Mouse (Mus musculus) stomach, embryonic 14.5 days (tissue): ENCODE measurements around the gene Kctd18. TPM values are rescaled to one million over a fixed set of nuclear protein-coding genes. Genes with fewer than 3 reads are reported as not detected.
"Not testable (repeated sequence)": the region's sequence is repeated elsewhere in the genome, so short reads cannot be mapped to it uniquely, and the experiment has no call there.

Experiments
- ATAC-seq: fragments of 200-750 bp; cut with Nextera tagmentation; 2 replicates; pipeline ENCODE4 v1.8.0; 2017; ENCODE audit warnings: low read depth, moderate TSS enrichment; ENCODE audit not compliant: insufficient number of reproducible peaks, insufficient read depth, low FRiP score
- H3K27ac ChIP-seq: fragments of 300-500 bp; sonication (generic); 2 replicates; pipeline ENCODE4 v1.5.1; 2014; ENCODE audit warnings: mild to moderate bottlenecking, low read length, moderate library complexity, mixed read lengths
- H3K27me3 ChIP-seq: fragments of 300-500 bp; sonication (generic); 2 replicates; pipeline ENCODE4 v1.6.1; 2014; ENCODE audit warnings: low read length, control low read depth, mixed read lengths; ENCODE audit not compliant: control insufficient read depth, insufficient read depth
- H3K36me3 ChIP-seq: fragments of 300-500 bp; sonication (generic); 2 replicates; pipeline ENCODE4 v1.6.1; 2014; ENCODE audit warnings: mild to moderate bottlenecking, control low read depth, low read length, moderate library complexity, mixed read lengths; ENCODE audit not compliant: control insufficient read depth, insufficient read depth
- H3K4me1 ChIP-seq: fragments of 300-500 bp; sonication (generic); 2 replicates; pipeline ENCODE4 v1.6.1; 2014; ENCODE audit warnings: low read length, control low read depth, mixed read lengths; ENCODE audit not compliant: control insufficient read depth, insufficient read depth
- H3K4me2 ChIP-seq: fragments of 300-500 bp; sonication (generic); replicated peaks from 2 replicates; pipeline ENCODE4 v1.6.1; 2014; ENCODE audit warnings: low read depth, low read length, control low read depth
- H3K4me3 ChIP-seq: fragments of 300-500 bp; sonication (generic); 2 replicates; pipeline ENCODE4 v1.5.1; 2014; ENCODE audit warnings: low read depth, low read length, control low read depth
- H3K9ac ChIP-seq: fragments of 300-500 bp; sonication (generic); replicated peaks from 2 replicates; pipeline ENCODE4 v1.6.1; 2014; ENCODE audit warnings: low read depth, mild to moderate bottlenecking, control low read depth, low read length, moderate library complexity, mixed read lengths
- H3K9me3 ChIP-seq: fragments of 300-500 bp; sonication (generic); 2 replicates; pipeline ENCODE4 v1.6.1; 2016; ENCODE audit warnings: low read depth, low read length, control low read depth; ENCODE audit not compliant: control insufficient read depth
- WGBS: fragments of 180-500 bp; shearing (Covaris S2); extraction: QIAGEN DNeasy Blood & Tissue Kit; methylation state at CpG from one replicate; pipeline ENCODE4 v1.1.7; 2014; 5-methylcytosine and 5-hydroxymethylcytosine counted together
- polyA plus RNA-seq: library from polyadenylated mRNA; unstranded; fragments of >200 nt; fragmentation: Nextera tagmentation; extraction: Ambion mirVana; gene quantifications from 2 replicates; pipeline ENCODE4 v1.2.1, GENCODE M21; 2014

The Kctd18 gene
- polyA plus RNA-seq, 1 experiment from 2014 or later: 14.0 TPM

GRCm38 (mm10) chr1:58006388-58006787 is 12.4 kb downstream of the Kctd18 start:
- H3K4me1 ChIP-seq, H3K9ac ChIP-seq, H3K4me2 ChIP-seq, ATAC-seq, H3K27ac ChIP-seq, H3K9me3 ChIP-seq, H3K4me3 ChIP-seq, H3K27me3 ChIP-seq, H3K36me3 ChIP-seq: not testable (repeated sequence)
- 91% methylated on average over 7 of the region's 7 CpGs for WGBS

DNA sequence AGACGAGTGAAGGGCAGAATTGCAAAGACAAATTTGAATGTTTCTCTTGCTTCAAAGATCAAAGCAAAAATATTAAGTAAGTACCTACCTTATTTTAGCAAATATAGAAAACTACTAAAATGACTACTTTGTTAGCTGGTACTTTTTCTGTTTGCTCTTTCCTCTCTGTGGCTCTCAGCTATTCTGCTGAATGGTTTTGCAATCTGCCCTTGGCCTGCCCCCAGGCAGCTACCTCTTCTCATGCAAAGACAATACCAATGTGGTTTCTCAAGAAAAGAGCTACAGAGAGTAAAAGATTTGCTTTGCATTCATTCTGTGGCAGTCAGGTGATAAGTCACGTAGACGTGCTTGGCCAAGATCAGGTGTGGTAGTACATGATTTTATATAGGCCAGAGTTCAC is 20.6 kb downstream of the Kctd18 start:
- no peak overlapping the region for H3K9ac ChIP-seq
- H3K9me3 ChIP-seq: no peaks in the 10 kb centered on the region
- H3K4me2 ChIP-seq: no peak overlapping the region
- H3K4me1 ChIP-seq: peaks cover 6% of the 10 kb centered on the region; the same call in 1 of the 2 replicates
- H3K27ac ChIP-seq: no peak overlapping the region
- 74% methylated on average over 3 of the region's 3 CpGs for WGBS
- no peak for ATAC-seq
- no peak overlapping the region for H3K4me3 ChIP-seq
- no peaks in the 10 kb centered on the region for H3K27me3 ChIP-seq
- peaks cover 7% of the 10 kb centered on the region; the same call in 1 of the 2 replicates for H3K36me3 ChIP-seq

- Histone ChIP-seq H3K4me3 (peak overlapping the region; percentile 74), H3K9ac (peak overlapping the region; percentile 56), H3K27me3 (no peaks in the 10 kb centered on the region), H3K4me1 (peaks cover 6% of the 10 kb centered on the region; the same call in 1 of the 2 replicates), H3K4me2 (peak overlapping the region; percentile 88), H3K27ac (no peak overlapping the region), H3K9me3 (no peaks in the 10 kb centered on the region), H3K36me3 (peaks cover 7% of the 10 kb centered on the region; the same call in 1 of the 2 replicates)
- no peak for ATAC-seq
- WGBS: under 1% methylated on average over 29 of the region's 29 CpGs
Measured at GRCm38 (mm10) chr1:57996133-57996615, 22.6 kb downstream of the Kctd18 start.

GRCm38 (mm10) chr1:57995432-57996132 is 23.2 kb downstream of the Kctd18 start, which contains the start of gene Sgo2a:
TSS of gene Sgo2a (plus strand) at chr1:57995971.
- no peaks in the 10 kb centered on the region for H3K9me3 ChIP-seq
- H3K9ac ChIP-seq: peak within 1 kb of the TSS; percentile 56
- H3K27me3 ChIP-seq: no peaks in the 10 kb centered on the region
- peak; percentile 98 for ATAC-seq
- peak within 1 kb of the TSS; percentile 88 for H3K4me2 ChIP-seq
- H3K27ac ChIP-seq: no peak within 1 kb of the TSS
- H3K4me1 ChIP-seq: peaks cover 6% of the 10 kb centered on the region; the same call in 1 of the 2 replicates
- H3K4me3 ChIP-seq: peak within 1 kb of the TSS; percentile 74
- 7% methylated on average over 30 of the region's 30 CpGs for WGBS
- H3K36me3 ChIP-seq: peaks cover 3% of the 10 kb centered on the region; the same call in 1 of the 2 replicates

DNA sequence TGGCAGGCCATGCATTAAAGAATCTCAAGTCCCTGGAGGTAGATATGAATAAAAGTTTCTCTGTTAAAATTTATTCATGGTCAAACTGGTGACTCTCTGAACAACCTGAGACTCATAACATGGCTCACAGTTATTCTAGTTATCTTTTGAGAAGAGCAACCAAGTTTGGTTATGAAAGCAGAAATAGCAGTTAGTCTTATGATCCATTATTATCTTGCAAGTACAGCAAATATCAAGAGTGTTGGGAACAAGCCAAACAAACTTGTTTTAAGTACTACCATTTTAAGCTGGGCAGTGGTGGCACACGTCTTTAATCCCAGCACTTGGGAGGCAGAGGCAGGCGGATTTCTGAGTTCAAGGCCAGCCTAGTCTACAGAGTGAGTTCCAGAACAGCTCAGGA is 27.5 kb downstream of the Kctd18 start:
- Histone ChIP-seq H3K9me3 (no peaks in the 10 kb centered on the region), H3K4me3 (no peak overlapping the region), H3K27me3 (no peaks in the 10 kb centered on the region), H3K27ac (no peak overlapping the region), H3K36me3 (no peaks in the 10 kb centered on the region), H3K9ac (no peak overlapping the region), H3K4me2 (no peak overlapping the region), H3K4me1 (no peaks in the 10 kb centered on the region)
- 85% methylated on average over 2 of the region's 2 CpGs for WGBS
- ATAC-seq: no peak

- no peak for ATAC-seq
- H3K27ac ChIP-seq: no peak overlapping the region
Measured at GRCm38 (mm10) chr1:57989052-57989600, 29.6 kb downstream of the Kctd18 start.

DNA sequence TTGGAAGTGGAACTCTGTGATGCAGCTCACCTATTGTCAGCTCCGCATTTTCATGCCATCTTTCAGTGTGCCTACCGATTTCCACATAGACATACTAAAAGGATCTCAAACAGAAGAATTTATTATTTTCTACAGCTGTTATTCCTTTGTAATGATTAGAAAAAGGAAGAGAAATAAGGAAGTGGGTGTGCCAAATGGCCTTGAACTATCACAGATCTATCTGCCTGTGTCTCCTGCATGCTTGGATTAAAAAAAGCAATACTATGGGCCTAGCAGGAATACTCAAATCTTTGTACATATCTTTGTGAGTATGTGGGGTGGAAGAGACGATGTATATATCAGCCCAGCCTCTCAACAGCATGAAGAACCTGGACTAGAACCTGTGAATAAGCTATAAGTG is 41.9 kb downstream of the Kctd18 start:
- WGBS: 88% methylated on average over 3 of the region's 3 CpGs
- Histone ChIP-seq H3K4me1 (no peaks in the 10 kb centered on the region), H3K27ac (no peak overlapping the region), H3K27me3 (no peaks in the 10 kb centered on the region), H3K4me2 (no peak overlapping the region), H3K4me3 (no peak overlapping the region), H3K9ac (no peak overlapping the region), H3K9me3 (no peaks in the 10 kb centered on the region), H3K36me3 (no peaks in the 10 kb centered on the region)
- no peak for ATAC-seq

More at GRCm38 (mm10) chr1:57989052-57989600, 29.6 kb downstream of the Kctd18 start:
- no peak overlapping the region for H3K9ac ChIP-seq
- no peak overlapping the region for H3K4me2 ChIP-seq
- no peaks in the 10 kb centered on the region for H3K27me3 ChIP-seq
- H3K4me3 ChIP-seq: no peak overlapping the region
- 72% methylated on average over 6 of the region's 6 CpGs for WGBS
- no peaks in the 10 kb centered on the region for H3K4me1 ChIP-seq
- H3K9me3 ChIP-seq: no peaks in the 10 kb centered on the region
- no peaks in the 10 kb centered on the region for H3K36me3 ChIP-seq

DNA sequence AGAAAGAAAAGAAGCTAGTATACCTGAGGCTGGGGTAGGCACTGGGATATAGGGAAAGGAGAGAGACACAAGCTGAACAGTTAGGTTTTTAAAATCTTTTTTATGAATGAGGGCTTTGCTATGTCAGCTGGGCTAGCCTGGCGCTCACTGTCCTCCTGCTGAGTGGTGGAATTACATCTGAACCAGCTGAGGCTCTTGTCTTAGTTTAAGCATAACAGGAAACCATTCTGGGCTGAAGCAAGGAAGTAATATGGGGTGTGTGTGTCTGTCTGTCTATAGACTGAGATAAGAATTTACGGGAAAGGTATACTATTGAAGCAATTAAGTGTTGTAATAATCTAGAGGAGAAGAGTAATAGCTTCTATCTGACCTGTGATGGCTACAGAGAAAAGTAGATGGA is 47.2 kb downstream of the Kctd18 start:
- H3K27me3 ChIP-seq: no peaks in the 10 kb centered on the region
- WGBS: 79% methylated on average over 2 of the region's 2 CpGs
- no peak for ATAC-seq
- no peak overlapping the region for H3K4me2 ChIP-seq
- no peak overlapping the region for H3K9ac ChIP-seq
- no peak overlapping the region for H3K4me3 ChIP-seq
- no peak overlapping the region for H3K27ac ChIP-seq
- H3K4me1 ChIP-seq: no peaks in the 10 kb centered on the region
- no peaks in the 10 kb centered on the region for H3K9me3 ChIP-seq
- H3K36me3 ChIP-seq: peaks cover 3% of the 10 kb centered on the region; the same call in 1 of the 2 replicates
